Mouse (Mus musculus) heart, embryonic 13.5 days (tissue): ENCODE data around the gene Hecw2. TPM values are rescaled to one million over a fixed set of nuclear protein-coding genes. Genes with fewer than 3 reads are reported as not detected.

Source experiments
- ATAC-seq: fragments of 200-750 bp; cut with Nextera tagmentation; 2 replicates; pipeline ENCODE4 v1.8.0; 2017; ENCODE audit warnings: moderate TSS enrichment; ENCODE audit not compliant: insufficient number of reproducible peaks, low FRiP score, low TSS enrichment; ENCODE audit errors: extremely low read depth
- H3K27ac ChIP-seq: fragments of 300-500 bp; sonication (generic); replicated peaks from 2 replicates; pipeline ENCODE4 v1.5.1; 2015; ENCODE audit warnings: moderate library complexity, mild to moderate bottlenecking, inconsistent platforms
- H3K27me3 ChIP-seq: fragments of 300-500 bp; sonication (generic); replicated peaks from 2 replicates; pipeline ENCODE4 v1.6.1; 2015; ENCODE audit warnings: mild to moderate bottlenecking, inconsistent platforms
- H3K36me3 ChIP-seq: fragments of 300-500 bp; sonication (generic); 2 replicates; pipeline ENCODE4 v1.6.1; 2015; ENCODE audit warnings: mild to moderate bottlenecking, inconsistent platforms
- H3K4me1 ChIP-seq: fragments of 300-500 bp; sonication (generic); 2 replicates; pipeline ENCODE4 v1.6.1; 2015; ENCODE audit warnings: inconsistent platforms
- H3K4me2 ChIP-seq: fragments of 300-500 bp; sonication (generic); 2 replicates; pipeline ENCODE4 v1.6.1; 2015; ENCODE audit warnings: inconsistent platforms, mild to moderate bottlenecking, moderate library complexity
- H3K4me3 ChIP-seq: fragments of 300-500 bp; sonication (generic); 2 replicates; pipeline ENCODE4 v1.5.1; 2015; ENCODE audit warnings: moderate library complexity, mild to moderate bottlenecking, inconsistent platforms
- H3K9ac ChIP-seq: fragments of 300-500 bp; sonication (generic); 2 replicates; pipeline ENCODE4 v1.6.1; 2015; ENCODE audit warnings: inconsistent platforms, mild to moderate bottlenecking, moderate library complexity
- H3K9me3 ChIP-seq: fragments of 300-500 bp; sonication (generic); 2 replicates; pipeline ENCODE4 v1.6.1; 2016; ENCODE audit warnings: inconsistent platforms
- WGBS: fragments of 180-500 bp; shearing (Covaris S2); methylation state at CpG from one replicate; pipeline ENCODE4 v1.1.7; 2015; ENCODE audit warnings: mixed read lengths; 5-methylcytosine and 5-hydroxymethylcytosine counted together
- polyA plus RNA-seq: library from polyadenylated mRNA; unstranded; fragments of >200 nt; fragmentation: Nextera tagmentation; extraction: Ambion mirVana; gene quantifications from 2 replicates; pipeline ENCODE4 v1.2.1, GENCODE M21; 2015

Hecw2 gene
- polyA plus RNA-seq, 1 experiment from 2014 or later: 4.9 TPM

DNA sequence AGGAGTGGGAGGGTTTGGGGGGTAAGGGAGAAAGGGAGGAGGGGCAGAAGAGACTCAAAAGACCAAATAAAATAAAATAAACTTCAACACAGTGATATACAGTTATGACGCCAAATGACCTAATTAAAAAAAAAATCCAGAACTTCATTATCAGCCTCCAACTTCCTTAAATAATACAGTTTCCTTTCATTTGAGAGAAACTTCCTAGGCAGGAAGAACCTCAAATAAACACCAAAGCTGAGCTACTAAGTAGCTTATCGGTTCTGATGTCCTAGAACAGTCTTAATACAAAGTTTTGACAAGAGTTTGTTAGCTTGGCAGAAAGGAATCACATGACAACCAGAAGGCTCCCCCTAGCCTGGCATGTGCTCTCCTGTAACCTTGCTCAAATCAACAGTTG, 177.3 kb downstream of the Hecw2 start:
- Histone ChIP-seq H3K4me3 (no peak overlapping the region), H3K36me3 (no peaks in the 10 kb centered on the region), H3K27me3 (no peaks in the 10 kb centered on the region), H3K9me3 (no peaks in the 10 kb centered on the region), H3K9ac (no peak overlapping the region), H3K4me1 (peaks cover 30% of the 10 kb centered on the region), H3K27ac (peak overlapping the region; percentile 39; the same call in 1 of the 2 replicates), H3K4me2 (no peak overlapping the region)
- WGBS: 53% methylated on average over 2 of the region's 2 CpGs
- ATAC-seq: no peak; the same call in 1 of the 2 replicates

DNA sequence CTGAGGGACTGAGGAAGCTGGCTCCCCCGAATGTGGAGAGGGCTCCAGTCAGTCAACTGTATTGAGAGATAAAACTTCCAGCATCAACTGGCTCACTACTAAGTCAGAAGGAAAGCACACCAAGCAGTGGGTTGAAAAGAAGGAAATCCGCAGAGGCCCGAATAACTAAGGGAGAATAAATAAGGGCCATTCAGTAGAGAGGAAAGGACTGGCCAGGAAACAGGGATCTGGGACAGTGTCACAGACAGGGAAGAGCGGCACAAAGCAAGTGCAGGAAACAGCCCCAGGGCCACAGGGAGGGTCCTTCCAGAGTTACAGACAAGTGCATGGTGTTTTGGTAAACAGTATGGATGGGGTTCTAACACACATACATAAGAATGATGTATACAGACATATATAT, 179.2 kb downstream of the Hecw2 start:
- H3K27me3 ChIP-seq: no peaks in the 10 kb centered on the region
- H3K9me3 ChIP-seq: no peaks in the 10 kb centered on the region
- 53% methylated on average over 4 of the region's 4 CpGs for WGBS
- peak overlapping the region; percentile 68 for H3K27ac ChIP-seq
- H3K36me3 ChIP-seq: no peaks in the 10 kb centered on the region
- H3K4me2 ChIP-seq: no peak overlapping the region
- no peak overlapping the region for H3K4me3 ChIP-seq
- ATAC-seq: no peak
- peaks cover 36% of the 10 kb centered on the region for H3K4me1 ChIP-seq
- H3K9ac ChIP-seq: no peak overlapping the region

DNA sequence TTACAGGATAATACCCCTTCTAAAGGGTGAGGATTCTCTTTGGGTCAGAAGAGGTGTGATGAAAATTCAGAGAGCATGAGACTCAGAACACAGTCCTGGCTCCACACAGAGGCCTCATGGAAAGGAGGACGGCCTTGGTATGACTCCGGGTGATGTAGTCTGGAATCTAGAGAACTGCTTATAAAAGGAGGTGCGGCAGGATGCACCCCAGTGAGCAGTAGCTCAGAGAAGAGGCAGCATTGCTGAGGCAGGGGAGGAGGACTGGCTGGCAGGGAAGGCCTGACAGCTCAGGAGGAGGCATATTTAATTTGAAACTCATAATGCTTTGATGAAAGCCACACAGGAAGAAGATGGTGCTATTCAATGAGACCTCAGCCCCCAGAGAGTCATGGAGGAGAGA, 182.6 kb downstream of the Hecw2 start:
- Histone ChIP-seq H3K27me3 (no peaks in the 10 kb centered on the region), H3K36me3 (no peaks in the 10 kb centered on the region), H3K4me1 (peaks cover 45% of the 10 kb centered on the region), H3K4me3 (no peak overlapping the region), H3K27ac (no peak overlapping the region), H3K9ac (no peak overlapping the region), H3K4me2 (no peak overlapping the region), H3K9me3 (no peaks in the 10 kb centered on the region)
- no peak for ATAC-seq
- 50% methylated on average over 3 of the region's 3 CpGs for WGBS

DNA sequence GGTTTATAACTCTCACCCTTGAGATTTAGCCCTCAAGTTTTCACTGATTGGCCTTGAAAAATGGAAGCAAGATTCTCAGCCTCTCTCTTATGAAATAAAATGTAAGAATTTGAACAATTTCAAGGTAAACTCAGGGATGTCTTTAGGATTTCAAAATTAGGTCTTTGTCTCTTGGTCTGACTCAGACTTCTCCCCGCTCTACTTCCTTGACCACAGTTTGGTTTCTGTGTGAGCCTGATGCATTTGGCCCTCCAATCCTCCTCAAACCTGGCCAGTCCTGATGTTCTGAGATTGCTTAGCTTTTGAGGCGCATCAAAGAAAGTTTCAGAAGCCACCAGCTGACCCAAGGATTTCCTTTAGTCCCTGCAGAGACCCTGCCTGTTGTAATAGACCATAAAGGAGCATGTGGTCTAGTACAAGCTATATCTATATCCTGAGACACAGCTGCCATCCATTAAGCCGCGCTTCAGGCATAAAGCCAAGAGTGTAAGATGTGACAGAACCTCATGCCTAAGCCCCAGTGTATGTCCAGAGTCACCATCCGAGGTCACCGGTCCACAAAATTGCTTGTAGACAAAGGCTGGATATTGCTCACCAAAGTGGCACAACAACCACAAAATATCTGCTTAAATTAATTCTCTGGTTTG, 185.4 kb downstream of the Hecw2 start:
- Histone ChIP-seq H3K9me3 (no peaks in the 10 kb centered on the region), H3K4me3 (no peak overlapping the region), H3K4me1 (peaks cover 47% of the 10 kb centered on the region), H3K4me2 (no peak overlapping the region), H3K9ac (no peak overlapping the region), H3K36me3 (no peaks in the 10 kb centered on the region), H3K27ac (0 out of 2 replicates have a peak overlapping the region, but pooled peaks have one; percentile 28), H3K27me3 (no peaks in the 10 kb centered on the region)
- ATAC-seq: no peak
- WGBS: 80% methylated on average over 6 of the region's 6 CpGs

DNA sequence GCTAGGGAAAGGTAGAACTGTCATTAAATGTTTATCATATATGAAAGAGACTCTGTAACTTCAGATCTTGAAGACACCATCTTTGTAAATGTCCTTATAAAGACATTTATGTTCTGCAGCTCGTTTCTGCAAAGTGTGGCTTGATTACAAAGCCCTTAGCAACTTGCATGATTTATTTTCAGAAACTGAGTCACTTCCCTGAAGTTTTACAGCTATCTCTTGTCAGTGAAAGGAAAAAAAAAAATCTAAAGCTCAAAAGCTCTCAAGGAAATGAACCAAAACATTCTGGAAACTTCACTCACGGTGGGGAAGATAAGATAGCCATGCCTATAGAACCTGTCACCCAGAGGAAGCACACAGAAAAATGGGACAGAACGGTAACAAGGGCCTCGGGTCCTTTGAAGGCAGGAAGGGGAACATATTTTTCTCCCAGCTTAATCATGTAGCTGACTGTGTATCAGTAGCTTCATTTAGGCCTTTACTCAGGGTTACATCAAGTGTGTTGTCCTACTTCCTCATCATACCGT, 189.0 kb downstream of the Hecw2 start:
- Histone ChIP-seq H3K9me3 (no peaks in the 10 kb centered on the region), H3K27ac (peak overlapping the region; percentile 77), H3K36me3 (no peaks in the 10 kb centered on the region), H3K4me2 (no peak overlapping the region), H3K4me3 (no peak overlapping the region), H3K9ac (no peak overlapping the region), H3K27me3 (no peaks in the 10 kb centered on the region), H3K4me1 (peaks cover 67% of the 10 kb centered on the region)
- WGBS: 10% methylated on average over 5 of the region's 5 CpGs
- no peak for ATAC-seq

DNA sequence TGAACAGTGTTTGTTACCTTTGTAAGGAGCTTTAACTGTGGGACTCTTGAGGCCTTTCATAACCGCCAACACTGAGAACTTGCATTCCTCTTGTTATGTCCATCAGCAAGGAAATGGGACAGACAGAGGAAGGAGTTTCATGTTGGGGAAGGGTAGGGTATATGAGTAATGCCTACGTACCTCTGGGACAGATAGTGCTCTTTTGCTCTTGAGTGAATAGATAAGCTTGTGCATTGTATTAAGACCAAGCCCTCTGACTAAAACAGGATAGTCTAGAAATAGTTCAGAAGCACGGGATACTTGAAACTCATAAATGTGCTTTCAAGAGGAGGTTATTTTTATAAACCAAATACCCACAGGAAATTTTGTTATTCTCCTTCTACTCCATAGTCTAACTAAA, 191.7 kb downstream of the Hecw2 start:
- Histone ChIP-seq H3K4me3 (no peak overlapping the region), H3K9ac (no peak overlapping the region), H3K4me1 (peaks cover 57% of the 10 kb centered on the region), H3K9me3 (no peaks in the 10 kb centered on the region), H3K36me3 (no peaks in the 10 kb centered on the region), H3K27ac (peak overlapping the region; percentile 84), H3K27me3 (no peaks in the 10 kb centered on the region), H3K4me2 (peak overlapping the region; percentile 10)
- 21% methylated on average over 3 of the region's 3 CpGs for WGBS
- ATAC-seq: no peak

DNA sequence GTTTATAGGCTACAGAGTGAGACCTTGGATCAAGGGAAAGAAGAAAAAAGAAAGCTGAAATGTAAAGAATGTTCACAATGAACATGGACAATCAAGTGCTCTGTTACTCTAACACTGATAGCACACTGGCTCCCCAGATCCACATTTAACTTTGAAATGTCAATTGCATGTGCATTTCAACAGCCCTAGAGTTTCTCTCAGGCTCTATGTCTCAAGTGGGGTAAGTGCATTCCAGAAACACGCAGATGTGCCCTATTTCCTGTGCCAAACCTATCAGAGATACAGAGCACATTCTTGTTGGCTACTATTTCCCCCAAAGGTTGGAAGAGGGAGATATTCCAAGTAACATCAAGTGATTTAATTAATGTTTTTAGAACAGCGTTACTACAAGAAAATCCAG, 192.9 kb downstream of the Hecw2 start:
- Histone ChIP-seq H3K4me1 (peaks cover 57% of the 10 kb centered on the region), H3K27me3 (no peaks in the 10 kb centered on the region), H3K9ac (no peak overlapping the region), H3K9me3 (no peaks in the 10 kb centered on the region), H3K4me2 (no peak overlapping the region), H3K36me3 (no peaks in the 10 kb centered on the region), H3K4me3 (no peak overlapping the region), H3K27ac (peak overlapping the region; percentile 84)
- 54% methylated on average over 2 of the region's 2 CpGs for WGBS
- ATAC-seq: no peak

DNA sequence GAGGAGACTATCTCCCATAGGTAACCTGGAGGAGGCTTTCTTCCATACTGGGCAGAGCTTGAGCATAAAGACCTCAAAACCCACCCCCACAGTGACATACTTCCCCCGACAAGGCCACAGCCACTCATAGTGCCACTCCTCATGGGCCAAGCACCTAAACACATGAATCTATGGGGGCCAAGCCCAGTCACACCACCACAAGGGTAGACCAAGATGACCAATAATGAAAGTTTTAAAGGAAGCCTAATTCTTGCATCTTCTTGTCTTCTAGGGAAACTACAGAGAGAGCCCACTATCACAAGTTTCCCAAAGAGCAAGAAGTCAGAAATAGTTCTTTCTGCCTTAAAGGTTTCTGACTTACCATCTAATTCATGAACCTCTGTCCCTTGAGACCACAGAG, 197.7 kb downstream of the Hecw2 start:
- Histone ChIP-seq H3K27me3 (no peaks in the 10 kb centered on the region), H3K4me1 (peaks cover 16% of the 10 kb centered on the region), H3K36me3 (no peaks in the 10 kb centered on the region), H3K27ac (no peak overlapping the region), H3K4me2 (no peak overlapping the region), H3K9ac (no peak overlapping the region), H3K9me3 (no peaks in the 10 kb centered on the region), H3K4me3 (no peak overlapping the region)
- no peak for ATAC-seq
- 81% methylated on average over 1 of the region's 1 CpGs for WGBS

DNA sequence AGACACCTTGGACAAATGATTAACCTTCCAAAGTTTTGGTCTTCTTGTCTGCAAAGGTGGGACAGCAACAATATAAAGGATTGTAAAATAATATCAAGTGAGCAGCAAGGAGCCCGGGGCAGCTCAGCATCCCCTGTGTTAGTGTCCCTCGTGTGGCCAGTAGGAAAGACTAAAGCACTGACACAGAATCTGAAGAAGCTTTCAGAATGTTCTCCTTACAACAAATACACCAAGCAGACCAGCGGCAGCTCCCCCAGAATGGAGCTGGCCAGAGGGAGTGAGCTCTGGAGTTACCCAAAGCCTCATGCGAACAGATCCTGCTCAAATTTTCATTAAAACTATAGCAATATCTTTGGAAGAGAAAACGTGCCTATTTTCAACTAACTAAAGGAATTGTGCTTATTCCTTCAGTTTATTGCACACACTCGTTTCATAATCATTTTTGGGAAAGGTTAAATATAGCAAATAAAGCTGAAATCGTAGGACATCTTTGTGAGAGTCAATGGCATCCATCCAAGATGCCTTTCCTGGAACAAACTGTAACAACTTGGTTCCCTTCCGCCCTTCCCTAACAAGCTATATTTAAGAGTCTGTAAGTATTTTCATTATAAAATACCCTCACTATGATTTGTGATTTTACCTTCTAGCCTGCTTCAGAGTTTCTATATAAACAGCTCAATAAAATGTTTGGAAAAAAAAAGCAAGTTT, 208.6 kb downstream of the Hecw2 start:
- no peaks in the 10 kb centered on the region for H3K9me3 ChIP-seq
- H3K27me3 ChIP-seq: no peaks in the 10 kb centered on the region
- H3K4me2 ChIP-seq: no peak overlapping the region
- WGBS: 55% methylated on average over 8 of the region's 8 CpGs
- no peak for ATAC-seq
- peaks cover 28% of the 10 kb centered on the region for H3K4me1 ChIP-seq
- no peaks in the 10 kb centered on the region for H3K36me3 ChIP-seq
- no peak overlapping the region for H3K4me3 ChIP-seq
- H3K9ac ChIP-seq: no peak overlapping the region
- H3K27ac ChIP-seq: no peak overlapping the region; the same call in 1 of the 2 replicates

DNA sequence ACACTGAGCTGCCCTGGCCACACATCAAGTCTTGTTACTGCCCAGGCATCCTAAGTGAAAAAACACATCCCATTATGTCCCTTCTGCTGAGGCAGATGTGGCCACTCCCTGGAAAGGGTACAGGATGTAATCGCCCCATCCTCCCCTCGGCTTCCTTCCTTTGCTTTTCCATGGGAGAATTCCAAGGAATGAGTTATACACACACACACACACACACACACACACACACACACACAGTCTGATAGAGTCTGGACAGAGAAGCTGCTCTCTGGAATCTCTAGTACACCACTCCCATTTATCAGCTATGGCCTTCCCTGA, 216.5 kb downstream of the Hecw2 start:
- H3K9me3 ChIP-seq: no peaks in the 10 kb centered on the region
- H3K27me3 ChIP-seq: no peaks in the 10 kb centered on the region
- H3K4me1 ChIP-seq: peaks cover 22% of the 10 kb centered on the region
- H3K9ac ChIP-seq: no peak overlapping the region
- H3K4me2 ChIP-seq: peak overlapping the region; percentile 55
- no peaks in the 10 kb centered on the region for H3K36me3 ChIP-seq
- H3K27ac ChIP-seq: peak overlapping the region; percentile 89
- 65% methylated on average over 2 of the region's 2 CpGs for WGBS
- peak overlapping the region; percentile 35 for H3K4me3 ChIP-seq
- ATAC-seq: peak; percentile 54; the same call in 1 of the 2 replicates

DNA sequence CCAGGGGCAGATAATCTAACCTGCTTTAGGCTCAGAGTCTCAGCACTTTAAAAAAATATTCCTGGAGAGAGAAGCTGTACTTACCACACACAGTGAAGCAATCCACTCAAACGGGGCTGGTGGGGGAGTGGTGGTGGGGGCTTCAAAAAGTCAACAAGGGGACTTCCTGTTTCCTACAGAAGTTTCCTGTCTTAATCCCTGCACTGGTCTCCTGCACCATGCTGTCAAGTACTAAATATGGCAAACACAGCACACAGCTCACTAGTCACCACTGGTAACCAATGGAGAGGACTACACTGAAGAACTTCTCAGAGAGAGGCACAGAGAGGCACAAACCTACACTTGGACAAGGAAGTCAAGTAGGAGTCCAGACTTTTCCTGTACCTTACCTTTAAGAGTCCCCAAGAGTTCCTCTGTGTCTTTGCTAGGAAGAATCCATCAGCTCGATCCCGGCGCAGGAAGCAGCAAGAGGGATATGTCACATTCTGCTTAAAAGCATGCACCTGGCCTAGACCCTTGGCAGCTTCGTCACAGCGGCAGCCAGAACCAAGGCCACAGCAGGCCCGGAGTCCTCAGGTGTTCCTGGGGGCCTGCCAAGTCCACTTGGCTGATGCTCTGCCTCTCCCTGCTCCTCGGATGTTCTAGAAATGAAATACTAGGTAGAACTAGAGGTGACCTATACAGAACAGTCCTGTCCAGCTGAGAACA, 217.0 kb downstream of the Hecw2 start:
- peaks cover 21% of the 10 kb centered on the region for H3K4me1 ChIP-seq
- WGBS: 60% methylated on average over 8 of the region's 8 CpGs
- H3K36me3 ChIP-seq: no peaks in the 10 kb centered on the region
- H3K27me3 ChIP-seq: no peaks in the 10 kb centered on the region
- peak overlapping the region; percentile 35 for H3K4me3 ChIP-seq
- no peaks in the 10 kb centered on the region for H3K9me3 ChIP-seq
- H3K9ac ChIP-seq: peak overlapping the region; percentile 65
- H3K4me2 ChIP-seq: peak overlapping the region; percentile 55
- ATAC-seq: no peak
- peak overlapping the region; percentile 89 for H3K27ac ChIP-seq
